Mouse (Mus musculus) midbrain, embryonic 14.5 days (tissue): ENCODE results near the gene Prrc2b. TPM values are rescaled to one million over a fixed set of nuclear protein-coding genes. Genes with fewer than 3 reads are reported as not detected.

Experiments used
- ATAC-seq: fragments of 200-750 bp; cut with Nextera tagmentation; 2 replicates; pipeline ENCODE4 v1.8.0; 2017; ENCODE audit warnings: moderate number of reproducible peaks, moderate library complexity; ENCODE audit not compliant: low FRiP score, low TSS enrichment
- DNase-seq: peaks from one replicate; pipeline ENCODE4 v3.0.0-alpha.2; 2015
- H3K27ac ChIP-seq: fragments of 300-500 bp; sonication (generic); replicated peaks from 2 replicates; pipeline ENCODE4 v1.5.1; 2014; ENCODE audit warnings: mild to moderate bottlenecking, low read depth, low read length, moderate library complexity
- H3K27me3 ChIP-seq: fragments of 300-500 bp; sonication (generic); 2 replicates; pipeline ENCODE4 v1.6.1; 2014; ENCODE audit warnings: low read length, control low read depth, mixed read lengths; ENCODE audit not compliant: control insufficient read depth, insufficient read depth
- H3K36me3 ChIP-seq: fragments of 300-500 bp; sonication (generic); 2 replicates; pipeline ENCODE4 v1.6.1; 2014; ENCODE audit warnings: low read length, control low read depth; ENCODE audit not compliant: control insufficient read depth, insufficient read depth
- H3K4me1 ChIP-seq: fragments of 300-500 bp; sonication (generic); 2 replicates; pipeline ENCODE4 v1.6.1; 2014; ENCODE audit warnings: mild to moderate bottlenecking, antibody characterized with exemption, low read length, control low read depth; ENCODE audit not compliant: control insufficient read depth, insufficient read depth
- H3K4me2 ChIP-seq: fragments of 300-500 bp; sonication (generic); 2 replicates; pipeline ENCODE4 v1.6.1; 2014; ENCODE audit warnings: mild to moderate bottlenecking, low read length, moderate library complexity
- H3K4me3 ChIP-seq: fragments of 300-500 bp; sonication (generic); replicated peaks from 2 replicates; pipeline ENCODE4 v1.5.1; 2014; ENCODE audit warnings: low read depth, low read length
- H3K9ac ChIP-seq: fragments of 300-500 bp; sonication (generic); replicated peaks from 2 replicates; pipeline ENCODE4 v1.6.1; 2014; ENCODE audit warnings: mild to moderate bottlenecking, low read length, moderate library complexity
- H3K9me3 ChIP-seq: fragments of 300-500 bp; sonication (generic); 2 replicates; pipeline ENCODE4 v1.6.1; 2016; ENCODE audit warnings: low read length, control low read depth, mixed read lengths; ENCODE audit not compliant: control insufficient read depth
- WGBS: fragments of 180-500 bp; shearing (Covaris S2); extraction: QIAGEN DNeasy Blood & Tissue Kit; methylation state at CpG from one replicate; pipeline ENCODE4 v1.1.7; 2014; 5-methylcytosine and 5-hydroxymethylcytosine counted together
- polyA plus RNA-seq: library from polyadenylated mRNA; unstranded; fragments of >200 nt; fragmentation: Nextera tagmentation; extraction: Ambion mirVana; gene quantifications from 2 replicates; pipeline ENCODE4 v1.2.1, GENCODE M21; 2014

Gene Prrc2b
- polyA plus RNA-seq, 1 experiment from 2014 or later = 121 TPM

DNA sequence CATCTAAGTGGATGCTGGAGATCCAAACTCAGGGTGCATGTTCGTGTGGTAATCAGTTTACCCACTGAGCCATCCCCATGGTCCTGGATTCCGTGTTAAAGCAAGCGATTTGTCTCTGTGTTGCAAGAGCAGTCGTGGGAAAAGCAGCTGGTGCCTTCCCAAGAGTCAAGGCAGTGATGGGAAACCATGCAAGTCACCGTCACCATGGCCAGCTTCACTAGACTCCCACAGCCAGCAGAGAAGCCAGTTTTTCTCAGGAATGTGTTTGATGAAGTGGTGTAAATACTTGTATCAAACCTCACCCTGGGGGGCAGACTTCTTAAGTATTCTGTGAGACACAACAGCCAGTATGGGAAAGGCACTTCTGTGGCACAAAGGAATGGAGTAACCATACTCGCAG lies 8.5 kb upstream of the Prrc2b start:
- Histone ChIP-seq H3K4me2 (no peak overlapping the region), H3K9me3 (no peaks in the 10 kb centered on the region), H3K27me3 (no peaks in the 10 kb centered on the region), H3K4me3 (no peak overlapping the region), H3K27ac (no peak overlapping the region), H3K9ac (no peak overlapping the region), H3K36me3 (no peaks in the 10 kb centered on the region), H3K4me1 (peaks cover 4% of the 10 kb centered on the region; the same call in 1 of the 2 replicates)
- ATAC-seq = no peak
- WGBS = 61% methylated on average over 6 of the region's 6 CpGs
- DNase-seq = no peak

- DNase-seq (no peak), ATAC-seq (no peak)
- no peak overlapping the region for H3K4me3 ChIP-seq
- no peak overlapping the region for H3K4me2 ChIP-seq
- no peaks in the 10 kb centered on the region for H3K9me3 ChIP-seq
- no peaks in the 10 kb centered on the region for H3K27me3 ChIP-seq
- H3K27ac ChIP-seq = no peak overlapping the region
- peaks cover 4% of the 10 kb centered on the region; the same call in 1 of the 2 replicates for H3K4me1 ChIP-seq
- no peak overlapping the region for H3K9ac ChIP-seq
- 87% methylated on average over 5 of the region's 5 CpGs for WGBS
- no peaks in the 10 kb centered on the region for H3K36me3 ChIP-seq
Measured at GRCm38 (mm10) chr2:32144633-32145032, 6.2 kb upstream of the Prrc2b start.

DNA sequence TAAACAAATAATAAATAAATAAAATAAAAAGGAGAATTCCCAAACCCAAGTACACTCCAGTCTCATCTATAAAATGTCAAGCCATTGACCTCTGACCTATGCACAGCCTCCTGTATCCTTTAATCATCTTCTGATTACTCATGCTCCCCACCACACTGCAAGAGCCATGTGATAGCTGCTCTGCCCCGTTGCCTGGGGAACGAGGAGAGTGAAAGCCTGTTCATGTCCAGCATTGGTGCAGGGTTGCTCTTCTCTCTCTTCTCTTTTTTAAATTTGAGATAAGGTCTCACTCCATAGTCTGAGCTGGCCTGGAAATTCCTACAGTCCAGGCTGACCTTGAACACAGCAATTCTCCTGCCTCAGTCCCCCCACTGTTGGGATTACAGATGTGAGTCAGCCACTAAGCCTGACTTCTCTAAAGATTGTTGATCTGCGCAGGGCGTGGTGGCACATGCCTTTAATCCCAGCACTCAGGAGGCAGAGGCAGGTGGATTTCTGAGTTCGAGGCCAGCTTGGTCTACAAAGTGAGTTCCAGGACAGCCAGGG lies 4.2 kb upstream of the Prrc2b start:
- H3K4me2 ChIP-seq = no peak overlapping the region
- ATAC-seq (no peak), DNase-seq (no peak)
- no peaks in the 10 kb centered on the region for H3K36me3 ChIP-seq
- no peak overlapping the region for H3K4me3 ChIP-seq
- 68% methylated on average over 5 of the region's 5 CpGs for WGBS
- no peak overlapping the region for H3K27ac ChIP-seq
- no peak overlapping the region for H3K9ac ChIP-seq
- H3K4me1 ChIP-seq = 0 out of 2 replicates have a peak, but pooled peaks cover 8% of the 10 kb centered on the region
- H3K27me3 ChIP-seq = no peaks in the 10 kb centered on the region
- H3K9me3 ChIP-seq = no peaks in the 10 kb centered on the region

DNA sequence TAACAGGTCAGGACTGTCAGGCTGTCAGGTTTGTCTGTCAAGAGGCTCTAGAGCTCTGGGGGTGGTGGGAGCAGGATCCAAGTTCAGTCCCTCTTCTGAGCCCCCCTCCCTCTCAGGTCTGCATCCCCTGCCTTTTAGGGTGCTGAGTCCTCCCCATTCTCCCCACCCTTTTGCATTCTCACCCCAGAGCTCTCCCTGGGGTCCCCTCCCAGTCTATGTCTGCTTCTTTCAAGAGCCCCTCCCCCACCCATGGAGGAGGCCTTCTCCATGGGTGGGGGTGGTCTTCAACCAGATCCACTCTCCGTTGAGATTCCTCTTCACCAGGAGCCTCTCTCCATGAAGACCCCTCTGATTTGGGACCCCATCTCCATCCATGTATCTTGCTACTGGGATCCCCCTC lies 747 bp upstream of the Prrc2b start:
- 26% methylated on average over 1 of the region's 1 CpGs for WGBS
- Histone ChIP-seq H3K4me2 (peak overlapping the region; percentile 100), H3K27me3 (no peaks in the 10 kb centered on the region), H3K4me3 (peak overlapping the region; percentile 86), H3K36me3 (no peaks in the 10 kb centered on the region), H3K9me3 (no peaks in the 10 kb centered on the region), H3K4me1 (peaks cover 38% of the 10 kb centered on the region), H3K9ac (peak overlapping the region; percentile 100), H3K27ac (peak overlapping the region; percentile 99)
- ATAC-seq = no peak
- no peak for DNase-seq

DNA sequence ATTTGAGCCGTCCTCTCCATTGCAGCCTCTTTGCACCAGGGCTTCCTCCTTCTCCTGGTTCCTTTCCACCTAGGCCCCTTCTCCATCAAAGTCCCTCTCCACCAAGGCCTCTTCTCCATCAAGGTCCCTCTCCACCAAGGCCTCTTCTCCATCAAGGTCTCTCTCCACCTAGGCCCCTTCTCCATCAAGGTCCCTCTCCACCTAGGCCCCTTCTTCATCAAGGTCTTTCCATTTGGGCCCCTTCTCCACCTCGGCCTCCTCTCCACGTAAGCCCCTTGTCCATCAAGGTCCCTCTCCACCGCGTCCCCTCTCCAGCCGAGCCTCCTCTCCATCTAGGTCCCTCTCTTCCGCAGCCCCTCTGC lies 339 bp upstream of the Prrc2b start:
- no peak for DNase-seq
- H3K36me3 ChIP-seq = no peaks in the 10 kb centered on the region
- H3K9ac ChIP-seq = peak overlapping the region; percentile 100
- H3K4me1 ChIP-seq = peaks cover 42% of the 10 kb centered on the region
- peak; percentile 79 for ATAC-seq
- H3K4me3 ChIP-seq = peak overlapping the region; percentile 86
- H3K27me3 ChIP-seq = no peaks in the 10 kb centered on the region
- 2% methylated on average over 7 of the region's 7 CpGs for WGBS
- H3K9me3 ChIP-seq = no peaks in the 10 kb centered on the region
- peak overlapping the region; percentile 100 for H3K4me2 ChIP-seq
- H3K27ac ChIP-seq = peak overlapping the region; percentile 99

- H3K4me3 ChIP-seq = peak overlapping the region; percentile 86
- peaks cover 55% of the 10 kb centered on the region for H3K4me1 ChIP-seq
- 0 out of 2 replicates have a peak, but pooled peaks have one; percentile 35 for ATAC-seq
- peak; percentile 78 for DNase-seq
- 0% methylated on average over 22 of the region's 22 CpGs for WGBS
- no peaks in the 10 kb centered on the region for H3K9me3 ChIP-seq
- H3K27me3 ChIP-seq = no peaks in the 10 kb centered on the region
- peak overlapping the region; percentile 99 for H3K27ac ChIP-seq
- H3K36me3 ChIP-seq = no peaks in the 10 kb centered on the region
- peak overlapping the region; percentile 100 for H3K9ac ChIP-seq
- H3K4me2 ChIP-seq = peak overlapping the region; percentile 100
Measured at GRCm38 (mm10) chr2:32151660-32152366, 931 bp downstream of the Prrc2b start.

DNA sequence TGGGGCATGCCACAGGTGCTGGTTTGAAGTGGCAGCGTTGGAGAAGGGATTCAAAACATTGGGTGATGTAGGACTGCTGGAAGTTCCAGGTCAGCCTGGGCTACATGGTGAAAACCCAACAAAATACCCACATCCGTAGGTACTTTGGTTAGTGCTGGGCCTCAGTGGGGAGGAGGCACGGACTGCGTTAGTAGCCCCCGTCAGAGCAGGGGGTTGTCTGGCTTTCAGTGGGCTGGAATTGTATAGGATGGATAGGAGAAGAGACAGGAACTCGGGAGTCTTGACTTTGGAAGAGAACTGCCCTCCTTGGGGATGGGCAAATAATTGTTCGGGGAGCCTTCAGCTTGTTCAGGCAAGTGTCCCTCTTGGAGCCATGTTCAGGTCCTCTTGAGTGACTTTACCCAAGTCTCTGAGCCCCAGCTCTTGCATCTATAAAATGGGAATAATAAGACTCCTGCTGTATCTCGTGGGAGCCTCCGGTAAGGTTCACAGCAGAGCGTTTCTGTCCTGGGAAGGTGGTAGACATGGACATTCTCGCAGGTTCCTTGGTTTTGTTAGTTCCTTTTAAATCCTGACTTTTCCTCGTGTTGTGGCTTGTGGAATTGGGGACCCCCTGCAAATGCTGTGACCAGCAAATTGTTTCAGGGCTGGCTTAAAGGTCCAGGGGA lies 1.6 kb downstream of the Prrc2b start:
- DNase-seq (no peak), ATAC-seq (no peak)
- Histone ChIP-seq H3K4me2 (peak overlapping the region; percentile 100), H3K36me3 (no peaks in the 10 kb centered on the region), H3K27me3 (no peaks in the 10 kb centered on the region), H3K27ac (peak overlapping the region; percentile 99), H3K4me1 (peaks cover 61% of the 10 kb centered on the region), H3K9ac (peak overlapping the region; percentile 100), H3K4me3 (peak overlapping the region; percentile 86), H3K9me3 (no peaks in the 10 kb centered on the region)
- 14% methylated on average over 12 of the region's 12 CpGs for WGBS

GRCm38 (mm10) chr2:32153041-32153790 lies 2.3 kb downstream of the Prrc2b start:
- WGBS = 7% methylated on average over 13 of the region's 13 CpGs
- Histone ChIP-seq H3K27me3 (no peaks in the 10 kb centered on the region), H3K9ac (peak overlapping the region; percentile 100), H3K4me3 (peak overlapping the region; percentile 86), H3K9me3 (no peaks in the 10 kb centered on the region), H3K4me1 (peaks cover 69% of the 10 kb centered on the region), H3K4me2 (peak overlapping the region; percentile 100), H3K36me3 (no peaks in the 10 kb centered on the region), H3K27ac (peak overlapping the region; percentile 99)
- DNase-seq (no peak), ATAC-seq (no peak)
